Mouse (Mus musculus) gastrocnemius, postnatal 14 days (tissue): ENCODE results near the gene 3110040N11Rik. TPM values are rescaled to one million over a fixed set of nuclear protein-coding genes. Genes with fewer than 3 reads are reported as not detected.
"Not testable (repeated sequence)": the region's sequence is repeated elsewhere in the genome, so short reads cannot be mapped to it uniquely, and the experiment has no call there.

Source experiments
- DNase-seq: peaks from one replicate; pipeline ENCODE4 v3.0.0; 2021; ENCODE audit warnings: mixed read lengths
- intact Hi-C: fragments of 180-260 bp; cut with DNase I; formaldehyde crosslinking; loops from one replicate; pipeline ENCODE4 v1.15.1; 2025; ENCODE audit warnings: low total_unique reads
- long read RNA-seq, 2 experiments: library from polyadenylated mRNA; stranded (forward); transcript quantifications; one replicate each; pipeline ENCODE4 v2.0.0; 2021
- total RNA-seq, 2 experiments: library from RNA; stranded (reverse); gene quantifications; 2 replicates each; pipeline ENCODE4 v1.2.3; 2021

3110040N11Rik gene
- 10 to 100 TPM; 16.2 to 22.0 TPM for total RNA-seq
- long read RNA-seq, experiment 1, partial matches to known transcripts = 2 of 10 reads
- long read RNA-seq, experiment 1, other reads (novel, unspliced or antisense) = 6 of 10 reads
- long read RNA-seq, experiment 2, partial matches to known transcripts = 4 of 26 reads
- long read RNA-seq, experiment 2, other reads (novel, unspliced or antisense) = 20 of 26 reads

- DNase-seq = peak; percentile 83
Measured at GRCm38 (mm10) chr7:81789095-81789757, at the start of gene 3110040N11Rik. Gene 3110040N11Rik (minus strand): TSS chr7:81789478.

GRCm38 (mm10) chr7:81837771-81838170 is 48.5 kb upstream of the 3110040N11Rik start:
- intact Hi-C loops, DNase-seq: not testable (repeated sequence)

More at GRCm38 (mm10) chr7:81789095-81789757, at the start of gene 3110040N11Rik:
- intact Hi-C loops = no loop called here

- DNase-seq = no peak
- intact Hi-C loops = no loop called here
Measured at GRCm38 (mm10) chr7:81835430-81835829, 46.2 kb upstream of the 3110040N11Rik start.

- DNase-seq = no peak
- intact Hi-C loops = no loop called here
Measured at GRCm38 (mm10) chr7:81834847-81835246, 45.6 kb upstream of the 3110040N11Rik start.

- intact Hi-C loops = no loop called here
- DNase-seq = peak; percentile 89
Measured at GRCm38 (mm10) chr7:81829379-81829894, 40.2 kb upstream of the 3110040N11Rik start, which contains the start of gene Btbd1. Gene Btbd1 (minus strand): TSS chr7:81829431.

- intact Hi-C loops = no loop called here
- peak; percentile 60 for DNase-seq
Measured at GRCm38 (mm10) chr7:81828681-81829378, 39.6 kb upstream of the 3110040N11Rik start.

GRCm38 (mm10) chr7:81827806-81828667 is 38.8 kb upstream of the 3110040N11Rik start:
- intact Hi-C loops = no loop called here
- no peak for DNase-seq

GRCm38 (mm10) chr7:81825381-81825780 is 36.1 kb upstream of the 3110040N11Rik start:
- DNase-seq = no peak
- intact Hi-C loops = no loop called here

GRCm38 (mm10) chr7:81824906-81825305 is 35.6 kb upstream of the 3110040N11Rik start:
- intact Hi-C loops = no loop called here
- DNase-seq = no peak

GRCm38 (mm10) chr7:81806067-81806466 is 16.8 kb upstream of the 3110040N11Rik start:
- intact Hi-C loops = no loop called here

GRCm38 (mm10) chr7:81788536-81788935 is 742 bp downstream of the 3110040N11Rik start:
- intact Hi-C loops = no loop called here
- DNase-seq = no peak

More at GRCm38 (mm10) chr7:81806067-81806466, 16.8 kb upstream of the 3110040N11Rik start:
- no peak for DNase-seq

- DNase-seq = no peak
Measured at GRCm38 (mm10) chr7:81777667-81778218, 11.5 kb downstream of the 3110040N11Rik start.

GRCm38 (mm10) chr7:81775325-81775724 is 14.0 kb downstream of the 3110040N11Rik start:
- intact Hi-C loops = no loop called here

More at GRCm38 (mm10) chr7:81777667-81778218, 11.5 kb downstream of the 3110040N11Rik start:
- intact Hi-C loops = no loop called here

GRCm38 (mm10) chr7:81772786-81773539 is 16.3 kb downstream of the 3110040N11Rik start:
- intact Hi-C loops = no loop called here
- no peak for DNase-seq

More at GRCm38 (mm10) chr7:81775325-81775724, 14.0 kb downstream of the 3110040N11Rik start:
- no peak for DNase-seq

GRCm38 (mm10) chr7:81763110-81763845 is 26.0 kb downstream of the 3110040N11Rik start:
- no peak for DNase-seq
- intact Hi-C loops = no loop called here

GRCm38 (mm10) chr7:81762180-81763109 is 26.8 kb downstream of the 3110040N11Rik start, which contains the start of gene Ramac:
Gene Ramac (plus strand): TSS chr7:81762925.
- intact Hi-C loops = no loop called here

More at GRCm38 (mm10) chr7:81762180-81763109, 26.8 kb downstream of the 3110040N11Rik start, which contains the start of gene Ramac:
- DNase-seq = peak; percentile 90
